Mouse (Mus musculus) frontal cortex, adult (tissue): ENCODE data around the gene Cox17.

Source experiments
- ATAC-seq: cut with Nextera tagmentation; 2 replicates; pipeline ENCODE4 v1.9.2; 2017; ENCODE audit warnings: mild to moderate bottlenecking, moderate library complexity, mixed read lengths; ENCODE audit not compliant: low TSS enrichment

Cox17 gene

DNA sequence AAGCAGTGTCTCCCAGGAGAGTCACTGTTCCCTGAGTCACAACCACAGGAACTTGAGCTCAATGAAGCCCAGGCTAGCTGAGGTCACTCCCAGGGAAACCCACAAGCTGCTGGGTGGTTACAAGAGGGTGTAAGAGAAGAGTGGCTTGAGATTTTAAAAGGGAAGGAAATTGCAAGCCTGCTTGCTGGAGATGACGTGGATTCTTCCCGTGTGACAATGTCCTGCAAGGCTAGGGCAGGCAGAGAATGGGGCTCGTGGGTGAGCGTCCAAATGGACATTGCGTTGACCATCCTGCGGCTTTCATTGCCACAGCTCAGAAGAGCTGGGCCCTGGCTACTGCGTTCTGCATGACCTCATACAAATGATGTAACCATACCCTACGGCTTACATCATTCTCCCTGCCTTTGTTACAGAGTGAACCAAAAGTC lies 47.4 kb downstream of the Cox17 start:
- ATAC-seq: no peak

DNA sequence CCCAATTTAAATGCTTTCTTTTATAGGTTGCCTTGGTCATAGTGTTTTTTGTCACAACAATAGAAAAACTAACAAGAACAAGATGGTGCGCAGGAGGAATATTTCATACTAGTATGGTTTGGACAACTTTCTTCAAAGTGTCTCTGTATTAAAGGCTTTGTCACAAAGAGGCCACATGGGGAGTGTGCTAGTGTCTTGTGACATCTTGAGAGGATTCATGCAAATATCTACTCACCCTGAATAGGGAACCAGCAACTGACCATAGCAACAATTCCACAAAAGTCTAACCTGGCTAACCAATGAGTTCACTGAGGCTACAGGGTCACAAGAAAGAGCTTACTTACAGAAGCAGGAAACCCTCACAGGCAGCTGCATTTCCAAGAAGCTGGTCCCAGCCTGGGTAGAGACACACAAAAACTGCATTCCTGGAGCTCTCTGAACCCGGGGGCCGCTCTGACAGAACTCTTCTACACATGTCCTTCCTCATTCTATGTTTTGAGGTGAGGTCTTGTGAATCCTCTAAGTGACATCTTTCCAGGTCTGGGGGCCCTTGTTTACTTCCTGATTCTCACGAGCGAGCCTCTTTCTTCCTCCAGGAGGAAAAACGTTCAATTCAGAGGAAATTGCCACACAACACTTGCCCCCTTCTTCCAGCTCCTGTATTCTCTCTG lies 48.4 kb downstream of the Cox17 start:
- ATAC-seq: no peak

DNA sequence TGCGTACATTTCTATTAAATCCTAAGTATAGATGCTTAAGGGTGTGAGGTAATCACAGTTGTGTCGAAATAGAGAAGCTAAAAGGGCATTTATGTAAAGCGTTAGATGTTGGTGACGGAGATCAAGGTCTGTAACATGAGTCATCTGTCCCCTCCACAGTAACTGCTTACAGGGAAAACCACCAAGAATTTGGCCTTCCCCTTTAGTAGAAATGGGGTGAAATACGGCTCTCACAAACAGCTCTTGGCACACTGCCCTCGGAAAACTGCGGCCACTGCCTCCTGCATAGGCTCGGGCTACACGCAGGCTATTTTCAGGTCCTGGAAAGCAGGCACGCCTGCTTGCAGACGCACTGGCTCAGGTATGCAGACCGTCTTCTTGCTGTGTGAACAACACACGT lies 49.4 kb downstream of the Cox17 start:
- no peak for ATAC-seq

DNA sequence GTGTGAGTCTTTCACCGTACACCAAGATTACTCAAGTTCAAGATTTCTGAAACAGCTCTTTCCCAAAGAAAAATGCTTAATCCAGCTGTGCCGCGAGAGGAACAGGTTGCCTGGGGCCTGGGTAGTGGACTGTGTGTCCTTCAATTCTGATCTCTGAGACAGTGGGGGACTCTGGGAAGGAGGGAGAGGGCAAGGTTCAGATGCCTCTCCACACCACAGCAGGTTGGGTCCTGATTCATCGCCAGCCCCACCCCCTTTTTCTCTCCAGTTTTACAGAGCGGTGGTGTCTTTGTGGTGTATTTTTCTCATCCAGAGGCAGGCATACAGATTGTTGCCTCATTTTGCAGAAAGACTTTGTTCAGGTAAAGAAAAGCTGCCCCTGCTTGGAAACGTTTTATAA lies 51.5 kb downstream of the Cox17 start:
- ATAC-seq: no peak

DNA sequence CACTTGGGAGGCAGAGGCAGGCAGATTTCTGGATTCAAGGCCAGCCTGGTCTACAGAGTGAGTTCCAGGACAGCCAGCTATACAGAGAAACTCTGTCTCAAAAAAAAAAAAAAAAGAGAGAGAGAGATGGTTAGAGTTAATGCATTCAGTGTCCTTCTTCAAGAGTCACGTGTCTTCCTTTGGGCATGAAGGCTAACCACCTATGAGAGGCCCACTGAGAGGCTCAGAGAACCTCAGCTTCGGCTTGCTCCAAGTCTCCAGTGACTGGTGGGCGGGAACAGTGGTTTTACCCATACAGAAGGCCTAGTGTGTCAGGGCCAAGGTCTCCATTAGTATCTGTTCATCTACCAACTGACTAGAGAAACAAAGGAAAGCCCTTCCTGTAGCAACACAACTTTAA lies 52.3 kb downstream of the Cox17 start:
- ATAC-seq: no peak

DNA sequence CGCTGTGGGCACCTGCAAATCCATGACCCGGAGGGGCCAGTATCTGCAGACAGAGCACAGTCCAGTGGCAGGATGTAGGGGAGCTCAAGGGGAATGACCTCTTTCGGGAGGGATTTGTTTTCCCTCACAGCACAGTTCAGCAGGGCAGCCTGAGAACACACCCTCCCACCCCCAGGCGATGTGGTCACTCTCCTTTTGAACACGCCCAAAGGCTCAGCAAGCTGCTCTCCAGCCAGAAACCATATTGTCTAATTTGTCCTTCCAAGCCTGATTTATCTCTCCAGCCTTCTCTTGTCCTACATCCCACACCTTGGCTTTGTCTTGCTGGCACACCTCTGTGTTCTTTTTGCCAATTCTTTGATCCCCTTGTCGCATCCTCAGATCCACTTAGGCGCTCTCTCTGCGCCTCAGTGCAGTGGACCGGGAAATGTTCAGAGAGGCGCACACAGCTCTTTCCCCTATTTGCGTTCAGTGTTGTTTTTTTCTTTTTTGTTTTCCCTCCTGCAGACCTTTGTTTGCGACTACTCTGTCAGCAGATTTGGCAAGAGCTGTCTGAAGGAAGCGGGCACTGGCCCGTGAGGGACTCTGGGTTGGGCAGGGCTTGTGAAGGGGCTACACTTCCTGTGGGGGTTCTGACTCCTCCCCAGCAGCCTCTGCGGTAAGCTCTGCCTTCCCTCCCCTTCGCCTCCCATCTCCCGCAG lies 52.9 kb downstream of the Cox17 start:
- peak; percentile 87 for ATAC-seq

DNA sequence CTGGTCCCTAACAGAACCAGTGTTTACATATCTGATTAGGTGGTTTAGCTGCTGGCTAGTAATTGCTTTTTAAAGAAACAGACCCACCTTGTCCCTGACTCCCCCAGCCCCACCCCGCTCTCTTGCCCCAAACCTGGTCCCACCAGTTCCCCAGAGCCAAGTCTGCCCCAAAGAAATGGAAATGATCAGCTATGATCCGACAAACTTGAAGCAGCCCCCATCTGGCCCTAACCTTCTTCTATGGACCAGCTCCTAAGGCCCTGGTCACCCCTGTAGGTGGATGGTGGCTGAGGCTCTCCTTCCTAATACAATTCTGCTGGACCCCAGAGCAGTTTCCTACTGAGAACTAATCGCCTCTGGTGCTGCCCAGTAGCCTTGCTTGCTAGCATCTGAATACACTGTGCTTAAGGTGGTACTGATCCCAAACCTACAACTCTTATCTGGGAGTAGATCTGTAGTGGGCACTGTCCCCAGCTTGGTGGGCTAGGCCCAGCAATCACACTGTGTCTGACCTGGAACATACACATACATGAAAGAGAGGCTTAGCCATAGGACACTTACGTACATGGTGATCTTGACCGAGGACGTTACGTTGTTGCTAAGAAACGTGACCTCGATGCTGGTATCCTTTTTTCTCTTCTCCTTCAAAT lies 53.6 kb downstream of the Cox17 start:
- no peak for ATAC-seq

DNA sequence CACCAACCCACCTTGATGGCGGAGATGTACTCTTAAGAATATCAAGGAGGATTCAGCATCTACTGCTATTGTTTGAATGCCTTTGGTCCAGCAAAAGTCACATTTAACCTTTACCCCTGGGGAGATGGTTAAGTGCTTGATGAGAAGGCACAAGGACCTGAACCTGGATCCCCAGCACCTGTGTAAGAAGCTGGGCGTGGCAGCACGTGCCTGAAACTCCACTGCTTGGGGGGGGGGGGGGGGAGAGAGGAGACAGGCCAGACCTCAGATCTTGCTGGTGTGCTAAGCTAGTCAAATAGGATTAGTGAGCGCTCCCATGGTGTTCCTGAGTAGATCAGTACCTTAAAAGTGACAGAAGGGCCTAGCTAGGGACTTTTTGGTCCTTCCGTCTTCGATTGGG lies 54.7 kb downstream of the Cox17 start:
- ATAC-seq: no peak
